Mouse (Mus musculus): Measurements from ENCODE around the gene Tmem129.

DNA sequence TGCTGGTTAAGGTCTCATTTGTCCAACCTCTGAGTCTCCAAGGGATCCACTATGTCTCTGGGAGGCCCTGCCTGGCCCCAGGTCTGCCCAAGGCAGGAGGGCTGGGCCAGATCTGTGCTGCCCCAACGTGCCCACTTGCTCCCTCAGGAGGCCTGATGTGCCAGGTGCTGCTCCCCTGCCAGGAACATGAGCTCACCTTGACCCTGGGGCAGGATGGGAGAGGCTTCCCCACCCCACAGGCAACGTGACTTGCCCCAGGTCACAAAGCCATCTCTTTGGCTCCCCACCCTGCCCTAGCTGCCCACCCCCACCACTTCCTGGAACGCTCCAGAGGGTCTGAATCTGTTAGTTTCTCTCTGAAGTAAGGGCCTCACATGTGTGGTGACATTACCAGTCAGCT is 22.8 kb upstream of the Tmem129 start:
- TF ChIP-seq CHD2 (IDR thresholded peaks at IDR 0.05; ENCODE audit: low read depth, low read length) (no peak), MAFK (IDR thresholded peaks at IDR 0.05; ENCODE audit: insufficient read depth, low read depth, low read length) (no peak), HCFC1 (IDR thresholded peaks at IDR 0.05; ENCODE audit: borderline replicate concordance, insufficient read depth, low read length) (no peak), ZNF384 (IDR thresholded peaks at IDR 0.05; ENCODE audit: low read depth, low read length) (no peak)
